Mouse (Mus musculus) bone marrow macrophage, adult 2 months (primary cell): ENCODE results near the gene Syngr2.

Experiments used
- CTCF ChIP-seq: IDR thresholded peaks from 2 replicates; pipeline ENCODE4 v1.5.1; 2012; ENCODE audit warnings: low read depth, mild to moderate bottlenecking, low read length, moderate library complexity
- POLR2A ChIP-seq: IDR thresholded peaks from 2 replicates; pipeline ENCODE4 v1.6.1; 2012; ENCODE audit warnings: mild to moderate bottlenecking, low read depth, low read length, borderline replicate concordance

DNA sequence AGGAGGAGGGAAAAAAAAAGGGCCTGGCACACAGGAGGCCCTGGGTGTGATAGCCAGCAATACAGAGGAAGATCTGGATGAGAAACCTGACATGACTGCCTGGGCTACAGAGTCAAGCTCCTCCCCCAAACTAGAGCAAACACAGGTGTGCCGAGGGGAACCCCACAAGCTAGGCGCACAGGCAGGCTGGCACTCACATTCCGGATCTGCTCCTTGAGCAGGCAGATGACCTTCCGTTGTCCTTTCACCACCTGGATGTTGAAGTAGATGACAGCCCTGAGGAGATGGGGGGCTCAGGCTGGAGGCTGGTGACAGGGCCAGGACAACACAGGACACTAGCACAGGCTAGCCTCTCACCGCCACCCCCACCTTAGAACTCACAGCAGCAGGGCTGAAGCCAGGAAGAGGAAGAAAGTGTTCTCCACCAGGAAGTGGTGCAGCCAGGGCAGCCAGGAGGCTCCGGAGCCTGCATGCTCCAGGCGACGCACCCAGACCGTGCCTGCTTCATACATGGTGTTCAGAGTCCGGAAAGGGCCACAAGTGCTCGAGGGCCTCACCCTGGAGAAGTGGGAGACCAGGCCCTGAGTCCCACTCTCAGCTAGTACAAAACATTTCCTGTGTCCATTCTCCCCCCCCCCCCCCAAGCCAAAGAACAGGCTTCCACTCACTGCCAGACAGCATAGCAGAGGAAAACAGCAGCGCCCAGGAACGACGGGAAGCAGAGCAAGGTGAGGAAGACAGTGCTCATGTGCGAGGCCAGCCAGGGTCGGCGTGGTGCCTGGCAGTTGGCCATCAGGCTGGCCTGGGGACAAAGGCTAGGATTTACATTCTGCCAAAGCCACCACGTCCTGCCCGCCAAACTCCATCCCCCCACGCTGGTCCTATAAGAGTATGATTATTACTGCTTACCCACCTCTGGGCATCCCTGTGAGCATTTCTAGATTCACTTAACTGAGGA is 40.5 kb upstream of the Syngr2 start:
- TF ChIP-seq CTCF (no peak), POLR2A (no peak)
